Mouse (Mus musculus) C2C12 (cell line): ENCODE measurements at regions not wholly inside any gene's neighbourhood (a gene's known extent, or its start where the extent isn't known, plus 50 kb on each side); places are given as distances from the start of the nearest gene placed in this dataset.

Experiments
- CEBPB ChIP-seq: IDR thresholded peaks from one replicate; pipeline ENCODE4 v1.6.1; 2011; ENCODE audit warnings: low read depth, mild to moderate bottlenecking, control low read depth, moderate library complexity
- CTCF ChIP-seq: IDR thresholded peaks from one replicate; pipeline ENCODE4 v1.5.1; 2011; ENCODE audit not compliant: control insufficient read depth, insufficient read depth, insufficient read length
- FOSL1 ChIP-seq: IDR thresholded peaks from one replicate; pipeline ENCODE4 v1.8.0; 2011; ENCODE audit warnings: mild to moderate bottlenecking, low read length; ENCODE audit not compliant: poor library complexity, insufficient read depth, severe bottlenecking
- MAX ChIP-seq: IDR thresholded peaks from one replicate; pipeline ENCODE4 v1.6.1; 2011; ENCODE audit warnings: mild to moderate bottlenecking, control low read depth
- MYOD1 ChIP-seq: IDR thresholded peaks from one replicate; pipeline ENCODE4 v1.6.1; 2011; ENCODE audit warnings: low read depth; ENCODE audit not compliant: control insufficient read depth, insufficient read length
- MYOG ChIP-seq: IDR thresholded peaks from one replicate; pipeline ENCODE4 v1.6.1; 2011; ENCODE audit not compliant: control insufficient read depth, insufficient read length; ENCODE audit errors: extremely low read depth
- USF1 ChIP-seq: IDR thresholded peaks from one replicate; pipeline ENCODE4 v1.6.1; 2011; ENCODE audit warnings: low read depth, mild to moderate bottlenecking, control low read depth, moderate library complexity

- TF ChIP-seq CTCF (no peak), MAX (no peak), USF1 (no peak), MYOG (no peak), CEBPB (no peak), MYOD1 (no peak), FOSL1 (no peak)
These were observed 301.0 kb downstream of the 9330182O14Rik start for GRCm38 (mm10) chr15:40435156-40435555.
